Mouse (Mus musculus) forebrain, embryonic 16.5 days (tissue): ENCODE data around the gene Jade2. TPM values are rescaled to one million over a fixed set of nuclear protein-coding genes. Genes with fewer than 3 reads are reported as not detected.

Source experiments
- ATAC-seq: fragments of 200-750 bp; cut with Nextera tagmentation; 2 replicates; pipeline ENCODE4 v1.8.0; 2017; ENCODE audit warnings: mild to moderate bottlenecking, moderate library complexity
- H3K27ac ChIP-seq: fragments of 300-500 bp; sonication (generic); 2 replicates; pipeline ENCODE4 v1.5.1; 2014; ENCODE audit warnings: low read length, control low read depth
- H3K27me3 ChIP-seq: fragments of 300-500 bp; sonication (generic); replicated peaks from 2 replicates; pipeline ENCODE4 v1.6.1; 2014; ENCODE audit warnings: low read length; ENCODE audit not compliant: control insufficient read depth, insufficient read depth
- H3K36me3 ChIP-seq: fragments of 300-500 bp; sonication (generic); 2 replicates; pipeline ENCODE4 v1.6.1; 2014; ENCODE audit not compliant: control insufficient read depth, insufficient read depth
- H3K4me1 ChIP-seq: fragments of 300-500 bp; sonication (generic); replicated peaks from 2 replicates; pipeline ENCODE4 v1.6.1; 2014; ENCODE audit warnings: low read length; ENCODE audit not compliant: control insufficient read depth, insufficient read depth
- H3K4me2 ChIP-seq: fragments of 300-500 bp; sonication (generic); 2 replicates; pipeline ENCODE4 v1.6.1; 2014; ENCODE audit warnings: mild to moderate bottlenecking, low read length, control low read depth
- H3K4me3 ChIP-seq: fragments of 300-500 bp; sonication (generic); replicated peaks from 2 replicates; pipeline ENCODE4 v1.5.1; 2014; ENCODE audit warnings: mild to moderate bottlenecking, low read length, control low read depth
- H3K9ac ChIP-seq: fragments of 300-500 bp; sonication (generic); replicated peaks from 2 replicates; pipeline ENCODE4 v1.6.1; 2014; ENCODE audit warnings: low read depth, low read length, control low read depth
- H3K9me3 ChIP-seq: fragments of 300-500 bp; sonication (generic); 2 replicates; pipeline ENCODE4 v1.6.1; 2016; ENCODE audit warnings: low read length; ENCODE audit not compliant: control insufficient read depth
- WGBS: fragments of 180-500 bp; shearing (Covaris S2); extraction: QIAGEN DNeasy Blood & Tissue Kit; methylation state at CpG from one replicate; pipeline ENCODE4 v1.1.7; 2014; 5-methylcytosine and 5-hydroxymethylcytosine counted together
- polyA plus RNA-seq: library from polyadenylated mRNA; unstranded; fragments of >200 nt; fragmentation: Nextera tagmentation; extraction: Ambion mirVana; gene quantifications from 2 replicates; pipeline ENCODE4 v1.2.1, GENCODE M21; 2015

Gene Jade2
- 0.47 and 0.70 TPM in 2 replicates for polyA plus RNA-seq

- H3K27me3 ChIP-seq = no peaks in the 10 kb centered on the region
- H3K4me2 ChIP-seq = peak within 1 kb of the TSS; percentile 98
- H3K4me1 ChIP-seq = peaks cover 31% of the 10 kb centered on the region
- H3K9me3 ChIP-seq = no peaks in the 10 kb centered on the region
- ATAC-seq = peak; percentile 19; the same call in 1 of the 2 replicates
- H3K36me3 ChIP-seq = no peaks in the 10 kb centered on the region
- WGBS = under 1% methylated on average over 44 of the region's 47 CpGs
- peak within 1 kb of the TSS; percentile 75 for H3K9ac ChIP-seq
- H3K27ac ChIP-seq = peak within 1 kb of the TSS; percentile 60
- peak within 1 kb of the TSS; percentile 65 for H3K4me3 ChIP-seq
Observed at GRCm38 (mm10) chr11:51857081-51857671, at the start of gene Jade2. Gene Jade2 (minus strand): TSS chr11:51857653.

DNA sequence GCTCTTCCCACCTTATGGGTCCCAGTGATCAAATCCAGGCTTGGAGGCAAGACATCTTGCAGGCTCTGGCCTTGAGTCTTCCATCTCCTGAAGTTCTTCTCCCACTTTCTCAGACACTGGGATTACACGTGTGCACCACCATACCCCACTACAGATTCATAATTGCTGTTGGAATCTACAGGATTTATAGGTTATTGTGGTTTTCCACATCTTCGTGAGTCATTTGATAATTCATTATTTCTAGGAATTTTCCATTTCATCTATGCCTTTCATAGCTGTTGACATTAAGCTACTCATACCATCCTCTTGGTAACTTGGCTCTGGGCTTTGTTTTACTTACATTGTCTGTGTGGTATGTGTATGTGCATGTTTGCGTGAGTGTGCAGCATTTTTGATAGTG is 46.8 kb upstream of the Jade2 start:
- 93% methylated on average over 3 of the region's 3 CpGs for WGBS
- ATAC-seq = no peak
- H3K27ac ChIP-seq = no peak overlapping the region
- H3K4me3 ChIP-seq = no peak overlapping the region
- H3K4me2 ChIP-seq = no peak overlapping the region
- no peaks in the 10 kb centered on the region for H3K36me3 ChIP-seq
- no peak overlapping the region for H3K9ac ChIP-seq
- no peaks in the 10 kb centered on the region for H3K9me3 ChIP-seq
- no peaks in the 10 kb centered on the region for H3K4me1 ChIP-seq
- H3K27me3 ChIP-seq = no peaks in the 10 kb centered on the region

DNA sequence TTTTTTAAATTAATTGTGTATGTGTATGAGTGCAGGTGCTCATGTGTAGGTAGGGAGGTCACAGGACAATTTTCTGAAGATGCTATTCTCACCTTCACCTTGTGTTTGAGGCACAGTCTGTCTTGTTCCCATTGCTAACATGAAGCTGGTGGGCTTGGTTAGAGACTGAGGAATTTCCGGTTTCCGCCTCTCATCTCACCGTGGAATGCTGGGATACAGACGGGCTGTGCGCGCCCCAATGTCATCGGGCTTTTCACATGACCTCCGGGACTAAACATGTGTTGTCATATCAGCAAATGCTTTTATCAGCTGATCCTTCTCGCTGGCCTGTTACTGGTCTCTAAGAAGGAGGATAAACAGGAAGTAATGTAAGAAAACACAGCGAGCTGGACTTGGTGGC is 42.2 kb upstream of the Jade2 start:
- WGBS = 94% methylated on average over 10 of the region's 10 CpGs
- H3K9me3 ChIP-seq = no peaks in the 10 kb centered on the region
- H3K27ac ChIP-seq = no peak overlapping the region
- no peak overlapping the region for H3K9ac ChIP-seq
- no peaks in the 10 kb centered on the region for H3K36me3 ChIP-seq
- H3K4me3 ChIP-seq = no peak overlapping the region
- no peak overlapping the region for H3K4me2 ChIP-seq
- H3K4me1 ChIP-seq = no peaks in the 10 kb centered on the region; the same call in 1 of the 2 replicates
- H3K27me3 ChIP-seq = no peaks in the 10 kb centered on the region
- no peak for ATAC-seq

DNA sequence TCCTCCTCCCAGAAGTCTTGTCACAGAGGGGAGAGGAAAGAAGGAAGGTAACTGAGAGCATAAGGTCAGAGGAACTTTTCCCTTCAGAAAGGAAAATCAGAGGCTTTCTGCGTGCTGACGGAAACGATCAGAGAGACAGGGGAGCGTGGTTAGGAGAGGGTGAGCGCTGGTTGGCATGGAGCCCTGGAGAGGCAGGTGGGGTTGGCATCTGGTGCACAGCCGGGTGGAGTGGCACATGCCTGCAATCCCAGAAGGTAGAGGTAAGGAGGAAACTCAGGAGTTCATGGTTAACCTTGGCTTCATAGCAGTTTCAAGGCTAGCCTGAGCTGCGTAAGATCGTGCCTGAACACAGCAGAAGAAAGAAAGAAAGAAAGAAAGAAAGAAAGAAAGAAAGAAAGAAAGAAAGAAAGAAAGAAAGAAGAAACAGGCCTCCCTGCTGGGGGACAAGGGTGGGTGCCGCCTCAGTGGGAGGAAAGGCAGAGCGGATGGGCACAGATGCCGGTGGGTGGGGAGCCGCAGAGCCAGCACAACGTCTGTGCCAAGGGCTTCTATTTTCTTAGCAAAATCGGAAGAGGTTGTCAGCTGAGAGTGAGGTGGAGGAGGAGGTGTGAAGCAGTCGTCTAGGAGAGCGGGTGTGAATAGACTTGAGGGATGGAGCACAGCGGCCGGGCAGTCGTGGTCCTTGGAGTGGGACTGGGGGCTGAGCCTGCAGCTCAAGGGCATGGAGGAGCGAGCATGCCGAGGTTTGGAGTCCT is 41.0 kb upstream of the Jade2 start:
- no peak overlapping the region for H3K27ac ChIP-seq
- H3K36me3 ChIP-seq = no peaks in the 10 kb centered on the region
- H3K27me3 ChIP-seq = no peaks in the 10 kb centered on the region
- no peak overlapping the region for H3K4me3 ChIP-seq
- WGBS = 55% methylated on average over 21 of the region's 21 CpGs
- ATAC-seq = 0 out of 2 replicates have a peak, but pooled peaks have one; percentile 26
- 0 out of 2 replicates have a peak overlapping the region, but pooled peaks have one; percentile 18 for H3K4me2 ChIP-seq
- no peaks in the 10 kb centered on the region for H3K9me3 ChIP-seq
- H3K9ac ChIP-seq = no peak overlapping the region
- H3K4me1 ChIP-seq = no peaks in the 10 kb centered on the region; the same call in 1 of the 2 replicates

DNA sequence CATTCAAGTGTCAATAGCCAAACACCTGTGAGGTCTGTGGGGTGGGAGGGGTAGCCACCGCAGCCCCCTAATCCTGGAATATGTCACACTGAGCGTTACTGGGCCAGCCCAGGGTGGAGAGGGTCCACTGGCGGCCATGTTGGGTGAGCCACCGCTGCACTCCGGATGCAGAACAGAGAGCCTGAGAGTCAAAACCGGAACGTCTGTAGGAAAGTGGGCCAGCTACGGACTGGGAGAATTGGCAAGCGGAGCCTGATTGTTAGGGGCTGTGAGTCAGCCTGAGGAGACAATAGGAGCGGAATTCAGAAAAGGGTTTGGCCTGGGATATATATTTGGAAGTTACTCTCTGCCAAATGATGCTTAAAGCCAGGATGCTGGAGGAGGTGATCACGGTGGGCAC is 39.9 kb upstream of the Jade2 start:
- H3K4me3 ChIP-seq = no peak overlapping the region
- H3K4me2 ChIP-seq = no peak overlapping the region
- no peaks in the 10 kb centered on the region for H3K27me3 ChIP-seq
- no peaks in the 10 kb centered on the region for H3K9me3 ChIP-seq
- no peaks in the 10 kb centered on the region for H3K36me3 ChIP-seq
- H3K27ac ChIP-seq = no peak overlapping the region
- WGBS = 78% methylated on average over 11 of the region's 11 CpGs
- no peak for ATAC-seq
- no peaks in the 10 kb centered on the region; the same call in 1 of the 2 replicates for H3K4me1 ChIP-seq
- H3K9ac ChIP-seq = no peak overlapping the region

DNA sequence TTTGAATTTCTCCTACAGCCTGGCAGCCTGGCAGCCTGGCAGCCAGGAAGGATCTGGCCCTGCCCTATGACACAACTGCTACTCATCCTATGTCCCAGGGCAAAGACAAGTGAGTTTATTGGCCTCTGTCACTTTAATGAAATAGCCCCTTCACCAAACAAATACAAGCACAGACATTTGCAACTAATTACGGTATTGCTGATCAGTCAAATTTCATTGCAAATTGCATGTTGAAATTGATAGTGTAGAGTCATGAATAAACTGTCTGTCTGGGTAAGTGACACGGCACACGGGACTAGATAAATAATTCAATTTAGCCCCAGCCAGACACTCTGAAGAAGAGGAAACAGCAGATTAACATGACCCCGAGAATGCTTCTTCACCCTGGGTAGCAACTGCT is 38.6 kb upstream of the Jade2 start:
- H3K36me3 ChIP-seq = no peaks in the 10 kb centered on the region
- ATAC-seq = no peak
- no peaks in the 10 kb centered on the region for H3K9me3 ChIP-seq
- H3K27me3 ChIP-seq = no peaks in the 10 kb centered on the region
- no peak overlapping the region for H3K4me2 ChIP-seq
- no peak overlapping the region for H3K9ac ChIP-seq
- no peak overlapping the region for H3K27ac ChIP-seq
- no peak overlapping the region for H3K4me3 ChIP-seq
- H3K4me1 ChIP-seq = no peaks in the 10 kb centered on the region; the same call in 1 of the 2 replicates
- WGBS = 43% methylated on average over 4 of the region's 4 CpGs

DNA sequence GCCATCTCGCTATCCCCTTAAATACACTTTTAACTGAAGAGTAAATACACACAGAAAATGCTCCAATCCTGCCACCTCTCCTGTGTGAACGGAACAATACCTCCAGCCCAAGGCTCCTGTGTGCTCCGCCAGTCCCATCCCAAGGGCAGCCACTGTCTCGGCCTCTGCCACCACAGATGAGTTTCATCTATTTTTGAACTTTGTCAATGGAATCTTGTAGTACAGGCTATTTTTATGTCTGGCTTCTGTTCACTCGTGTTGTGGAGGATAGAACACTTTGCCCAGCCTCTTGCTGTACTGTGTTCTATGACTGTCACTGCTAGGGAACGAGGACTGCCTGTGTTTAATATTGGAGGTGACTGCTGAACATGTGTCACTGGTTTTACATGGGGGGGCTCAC is 28.2 kb upstream of the Jade2 start:
- Histone ChIP-seq H3K9ac (no peak overlapping the region), H3K4me2 (no peak overlapping the region), H3K36me3 (no peaks in the 10 kb centered on the region), H3K4me3 (no peak overlapping the region), H3K27ac (no peak overlapping the region), H3K4me1 (no peaks in the 10 kb centered on the region), H3K9me3 (no peaks in the 10 kb centered on the region), H3K27me3 (no peaks in the 10 kb centered on the region)
- WGBS = 88% methylated on average over 6 of the region's 6 CpGs
- ATAC-seq = no peak

DNA sequence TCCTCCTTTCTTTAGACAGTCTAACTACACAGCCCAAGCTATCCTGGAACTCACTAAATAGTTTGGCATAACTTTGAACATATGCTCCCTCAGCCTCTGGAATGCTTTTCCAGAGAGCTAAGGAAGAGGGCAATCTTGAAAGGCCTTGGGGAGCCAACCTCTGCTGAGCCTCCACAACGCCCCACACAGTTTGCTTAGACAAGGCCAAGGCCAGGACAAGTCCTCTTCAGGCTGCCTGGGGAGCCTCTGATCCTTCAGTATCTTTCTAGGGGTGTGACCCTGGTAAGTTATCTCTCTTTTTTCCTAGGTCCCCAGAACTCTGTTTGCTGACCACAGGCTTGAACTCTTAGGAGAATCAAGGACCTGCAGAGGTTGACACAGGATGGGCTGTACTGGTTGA is 26.6 kb upstream of the Jade2 start:
- H3K4me2 ChIP-seq = no peak overlapping the region
- H3K27me3 ChIP-seq = no peaks in the 10 kb centered on the region
- 67% methylated on average over 1 of the region's 1 CpGs for WGBS
- no peaks in the 10 kb centered on the region for H3K4me1 ChIP-seq
- H3K27ac ChIP-seq = no peak overlapping the region
- H3K9me3 ChIP-seq = no peaks in the 10 kb centered on the region
- no peak overlapping the region for H3K9ac ChIP-seq
- H3K4me3 ChIP-seq = no peak overlapping the region
- no peaks in the 10 kb centered on the region for H3K36me3 ChIP-seq
- ATAC-seq = no peak

- Histone ChIP-seq H3K9me3 (no peaks in the 10 kb centered on the region), H3K4me2 (no peak overlapping the region), H3K27me3 (no peaks in the 10 kb centered on the region), H3K27ac (no peak overlapping the region), H3K9ac (no peak overlapping the region), H3K36me3 (no peaks in the 10 kb centered on the region), H3K4me1 (no peaks in the 10 kb centered on the region), H3K4me3 (no peak overlapping the region)
- 29% methylated on average over 5 of the region's 5 CpGs for WGBS
- ATAC-seq = no peak
Observed at GRCm38 (mm10) chr11:51883670-51884069, 26.2 kb upstream of the Jade2 start.
